Mouse (Mus musculus) testis, postnatal 10 days (tissue): ENCODE data around the gene Tgif1.

Experiments used
- DNase-seq: peaks from one replicate; pipeline ENCODE4 v3.0.0; 2021; ENCODE audit warnings: low spot score

Gene Tgif1

GRCm38 (mm10) chr17:70866029-70866428 lies 12.7 kb upstream of the Tgif1 start:
- no peak for DNase-seq

GRCm38 (mm10) chr17:70865060-70865604 lies 11.8 kb upstream of the Tgif1 start:
- DNase-seq = no peak

GRCm38 (mm10) chr17:70864645-70865044 lies 11.3 kb upstream of the Tgif1 start:
- no peak for DNase-seq

- no peak for DNase-seq
These were observed 10.8 kb upstream of the Tgif1 start for GRCm38 (mm10) chr17:70864117-70864516.

GRCm38 (mm10) chr17:70858814-70859213 lies 5.5 kb upstream of the Tgif1 start:
- no peak for DNase-seq

- DNase-seq = peak; percentile 69
These were observed 3.6 kb upstream of the Tgif1 start for GRCm38 (mm10) chr17:70856871-70857415.

GRCm38 (mm10) chr17:70854021-70854420 lies 675 bp upstream of the Tgif1 start:
- no peak for DNase-seq

GRCm38 (mm10) chr17:70852686-70853386 lies 510 bp downstream of the Tgif1 start:
- DNase-seq = peak; percentile 84

- peak; percentile 57 for DNase-seq
These were observed 1.2 kb downstream of the Tgif1 start for GRCm38 (mm10) chr17:70852011-70852685.

- peak; percentile 85 for DNase-seq
These were observed 2.1 kb downstream of the Tgif1 start for GRCm38 (mm10) chr17:70850996-70851991.

GRCm38 (mm10) chr17:70850233-70850995 lies 2.9 kb downstream of the Tgif1 start:
- peak; percentile 84 for DNase-seq

- peak; percentile 94 for DNase-seq
These were observed 3.7 kb downstream of the Tgif1 start for GRCm38 (mm10) chr17:70849399-70850232.

- DNase-seq = peak; percentile 67
These were observed 4.6 kb downstream of the Tgif1 start for GRCm38 (mm10) chr17:70848511-70849398.

GRCm38 (mm10) chr17:70847751-70848510 lies 5.4 kb downstream of the Tgif1 start:
- DNase-seq = no peak

- DNase-seq = peak; percentile 60
These were observed 6.3 kb downstream of the Tgif1 start for GRCm38 (mm10) chr17:70847086-70847485.

GRCm38 (mm10) chr17:70846111-70846644 lies 7.2 kb downstream of the Tgif1 start:
- no peak for DNase-seq

GRCm38 (mm10) chr17:70845543-70845942 lies 7.8 kb downstream of the Tgif1 start:
- no peak for DNase-seq

GRCm38 (mm10) chr17:70844971-70845370 lies 8.4 kb downstream of the Tgif1 start:
- DNase-seq = no peak
